8 mouse cellular contexts compared by ENCODE assay signal in the genomic region with DNA sequence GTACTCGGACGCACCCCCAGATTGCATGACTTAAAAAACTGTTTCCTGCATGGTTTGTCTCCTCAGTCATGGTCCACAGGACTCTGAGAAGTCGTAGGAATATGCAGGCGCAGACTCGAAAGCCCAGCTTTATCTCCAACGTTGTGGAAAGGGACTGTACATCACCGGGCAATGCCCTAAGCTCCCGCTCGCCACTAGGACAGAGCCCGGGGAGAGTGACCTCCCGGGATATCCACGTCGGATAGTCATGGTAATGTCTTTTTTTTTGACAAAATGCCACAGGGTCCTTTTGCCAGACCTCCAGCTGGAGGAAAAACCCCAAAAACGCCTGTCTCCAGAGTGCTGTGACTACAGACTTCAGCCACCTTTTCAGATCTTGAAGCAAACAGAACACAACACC. TPM values are rescaled to one million over a fixed set of nuclear protein-coding genes. Genes with fewer than 3 reads are reported as not detected.
DNase-seq lines count a peak whose midpoint lies in the region; ATAC-seq and TF ChIP-seq lines count a peak whose summit lies in the region.

No protein-coding gene starts in this region.

- no peaks in the 10 kb centered on the region for H3K9me3 ChIP-seq in G1E (replicated peaks)
- H3K9me3 ChIP-seq in forebrain, embryonic 14.5 days (replicated peaks; ENCODE audit: control insufficient read depth, low read length), result no peaks in the 10 kb centered on the region
- no peaks in the 10 kb centered on the region for H3K9me3 ChIP-seq in intestine, postnatal 0 days (ENCODE audit: control insufficient read depth)

- peak overlapping the region; percentile 89 for H3K4me3 ChIP-seq in gastrocnemius, adult 2 months
- peak overlapping the region; percentile 93 for H3K4me3 ChIP-seq in G1E (ENCODE audit: low read depth, low read length)
- H3K4me3 ChIP-seq in forebrain, embryonic 14.5 days (ENCODE audit: low read depth, low read length), result peak overlapping the region; percentile 81
- peak overlapping the region; percentile 64 for H3K4me3 ChIP-seq in intestine, postnatal 0 days (ENCODE audit: low read depth, low read length)

- H3K27ac ChIP-seq in gastrocnemius, adult 2 months, result peak overlapping the region; percentile 96
- H3K27ac ChIP-seq in forebrain, embryonic 14.5 days (ENCODE audit: low read depth, low read length), result peak overlapping the region; percentile 90
- H3K27ac ChIP-seq in intestine, postnatal 0 days (ENCODE audit: low read depth, low read length), result peak overlapping the region; percentile 92

- peaks cover 48% of the 10 kb centered on the region for H3K36me3 ChIP-seq in G1E (replicated peaks)
- H3K36me3 ChIP-seq in forebrain, embryonic 14.5 days (ENCODE audit: control insufficient read depth, insufficient read depth, low read length), result peaks cover 22% of the 10 kb centered on the region
- peaks cover 15% of the 10 kb centered on the region for H3K36me3 ChIP-seq in intestine, postnatal 0 days (ENCODE audit: control insufficient read depth, insufficient read depth)

- H3K9ac ChIP-seq in forebrain, embryonic 14.5 days (ENCODE audit: low read length), result peak overlapping the region; percentile 82
- H3K9ac ChIP-seq in intestine, postnatal 0 days (ENCODE audit: low read depth, low read length), result peak overlapping the region; percentile 76

- no peak for ATAC-seq in G1E (ENCODE audit: extremely low read depth, insufficient number of reproducible peaks, low FRiP score, poor library complexity, severe bottlenecking)
- no peak for ATAC-seq in forebrain, embryonic 14.5 days
- ATAC-seq in intestine, postnatal 0 days, result no peak

- DNase-seq in gastrocnemius, adult 2 months, result no peak
- DNase-seq in gastrocnemius, adult 8-10 months (ENCODE audit: low spot score in 2 of 2), result no peak
- no peak for DNase-seq in G1E (ENCODE audit: low spot score)
- DNase-seq in forebrain, embryonic 14.5 days (ENCODE audit: low spot score), result no peak
- DNase-seq in lung, postnatal 10 days, result peak; percentile 32
- peak; percentile 18 to 20 for DNase-seq in thymus, postnatal 36 days
- DNase-seq in frontal cortex, postnatal 25 days (ENCODE audit: low spot score in 2 of 2), result no peak

- WGBS in forebrain, embryonic 14.5 days, result 1% methylated on average over 14 of the region's 14 CpGs
- WGBS in intestine, postnatal 0 days, result under 1% methylated on average over 14 of the region's 14 CpGs

- intact Hi-C loops in gastrocnemius, adult 2 months (cut with DNase I), result loop anchor here (1.0 to 5.0 kb wide), 3 partner anchors 7 to 140 kb away; partner anchors contain the start of gene Ythdf2

- 0 out of 2 replicates have a peak, but pooled peaks have one; percentile 1 for TF ChIP-seq CTCF in gastrocnemius, adult 2 months (IDR thresholded peaks at IDR 0.05)
- TF ChIP-seq CTCF in G1E (IDR thresholded peaks at IDR 0.05; ENCODE audit: low read depth, low read length), result no peak
- TF ChIP-seq CTCF in intestine, postnatal 0 days (IDR thresholded peaks at IDR 0.05; ENCODE audit: low read depth), result no peak; the same call in none of the 2 replicates

- peaks cover 56% of the 10 kb centered on the region for H3K4me1 ChIP-seq in G1E (ENCODE audit: insufficient read depth, low read depth, low read length)
- peaks cover 7% of the 10 kb centered on the region; the same call in 1 of the 2 replicates for H3K4me1 ChIP-seq in forebrain, embryonic 14.5 days (ENCODE audit: control insufficient read depth, insufficient read depth, low read length)
- no peaks in the 10 kb centered on the region for H3K4me1 ChIP-seq in intestine, postnatal 0 days (replicated peaks; ENCODE audit: control insufficient read depth, insufficient read depth, low read length)

- peak overlapping the region; percentile 88 for H3K4me2 ChIP-seq in forebrain, embryonic 14.5 days (ENCODE audit: low read length)
- H3K4me2 ChIP-seq in intestine, postnatal 0 days (replicated peaks; ENCODE audit: low read depth), result peak overlapping the region; percentile 70

- H3K27me3 ChIP-seq in G1E (ENCODE audit: insufficient read depth, low read length), result no peaks in the 10 kb centered on the region
- H3K27me3 ChIP-seq in forebrain, embryonic 14.5 days (replicated peaks; ENCODE audit: control insufficient read depth, insufficient read depth, low read length), result no peaks in the 10 kb centered on the region
- H3K27me3 ChIP-seq in intestine, postnatal 0 days (replicated peaks; ENCODE audit: control insufficient read depth, insufficient read depth, low read length), result no peaks in the 10 kb centered on the region

RNA-seq across cellular contexts. Expression of gene Rcc1, which starts 0.7 kb away (rescaled TPM):
- 1 to 10 TPM; 7.7 to 7.8 TPM for total RNA-seq in gastrocnemius, adult 2 months (2021)
- total RNA-seq in gastrocnemius, adult 8-10 months (2022), result 1 to 10 TPM; 4.8 to 8.4 (median 8.1) TPM
- total RNA-seq in G1E (2014; fragmentation: Nextera tagmentation) (24.2 and 26.8 TPM in 2 replicates), G1E (2017) (38.6 and 39.2 TPM in 2 replicates)
- 70.0 and 86.0 TPM in 2 replicates for polyA plus RNA-seq in G1E (2012)
- polyA plus RNA-seq in forebrain, embryonic 14.5 days (2014; fragmentation: Nextera tagmentation; extraction: Ambion mirVana), result 42.2 and 42.4 TPM in 2 replicates
- polyA plus RNA-seq in intestine, postnatal 0 days (2015; fragmentation: Nextera tagmentation; extraction: Ambion mirVana), result 47.4 and 48.7 TPM in 2 replicates

RNA-seq across cellular contexts. Expression of gene Trnau1ap, which starts 23.4 kb away (rescaled TPM):
- 10 to 100 TPM; 10.4 to 11.7 TPM for total RNA-seq in gastrocnemius, adult 2 months (2021)
- total RNA-seq in gastrocnemius, adult 8-10 months (2022), result 10 to 100 TPM in 3 of 4 experiments, 1 to 10 TPM in 1; 9.4 to 13.4 (median 11.1) TPM
- total RNA-seq in G1E (2014; fragmentation: Nextera tagmentation) (21.6 and 22.8 TPM in 2 replicates), G1E (2017) (40.2 and 49.0 TPM in 2 replicates)
- polyA plus RNA-seq in G1E (2012), result 29.1 and 37.6 TPM in 2 replicates
- polyA plus RNA-seq in forebrain, embryonic 14.5 days (2014; fragmentation: Nextera tagmentation; extraction: Ambion mirVana), result 87.3 and 97.9 TPM in 2 replicates
- polyA plus RNA-seq in intestine, postnatal 0 days (2015; fragmentation: Nextera tagmentation; extraction: Ambion mirVana), result 80.1 and 84.1 TPM in 2 replicates

RNA-seq across cellular contexts. Expression of gene Rab42, which starts 49.6 kb away (rescaled TPM):
- under 1 TPM in 1 of 2 experiments, not detected in 1; 0.33 TPM for total RNA-seq in gastrocnemius, adult 2 months (2021)
- total RNA-seq in gastrocnemius, adult 8-10 months (2022), result 1 to 10 TPM in 1 of 4 experiments, under 1 TPM in 1, not detected in 2; 0.58 to 1.5 TPM
- total RNA-seq in G1E (2014; fragmentation: Nextera tagmentation), result 1.4 TPM in 1 of 2 replicates, not detected in the other
- total RNA-seq in G1E (2017), result 0.52 TPM in 1 of 2 replicates, not detected in the other
- polyA plus RNA-seq in G1E (2012), result 0.95 and 1.0 TPM in 2 replicates
- polyA plus RNA-seq in forebrain, embryonic 14.5 days (2014; fragmentation: Nextera tagmentation; extraction: Ambion mirVana), result 0.30 and 0.79 TPM in 2 replicates
- 48.2 and 48.3 TPM in 2 replicates for polyA plus RNA-seq in intestine, postnatal 0 days (2015; fragmentation: Nextera tagmentation; extraction: Ambion mirVana)

Comparison
In these comparisons a context has a peak if more than half of its experiments do, and no peak if none do; other contexts are left out.
1. DNase-seq: peak in lung, postnatal 10 days (single experiment) and thymus, postnatal 36 days (2 of 2); none in gastrocnemius, adult 2 months (single experiment), gastrocnemius, adult 8-10 months (0 of 2), G1E (single experiment), forebrain, embryonic 14.5 days (single experiment) and frontal cortex, postnatal 25 days (0 of 2).
2. Peak in every context shown above with its lines, with median percentiles within 50 percentile points of each other: H3K27ac ChIP-seq and H3K4me3 ChIP-seq.